Mouse (Mus musculus) testis, adult 2 months (tissue): ENCODE data around the gene Mfrp. TPM values are rescaled to one million over a fixed set of nuclear protein-coding genes. Genes with fewer than 3 reads are reported as not detected.

Source experiments
- H3K27ac ChIP-seq: fragments of 200-500 bp; 2 replicates; pipeline ENCODE4 v1.5.1; 2012; ENCODE audit warnings: low read depth, low read length; ENCODE audit not compliant: control insufficient read depth, insufficient read depth
- H3K27me3 ChIP-seq: fragments of 200-500 bp; 2 replicates; pipeline ENCODE4 v1.6.1; 2012; ENCODE audit warnings: mild to moderate bottlenecking, low read length, moderate library complexity; ENCODE audit not compliant: control insufficient read depth, insufficient read depth
- H3K36me3 ChIP-seq: fragments of 200-500 bp; 2 replicates; pipeline ENCODE4 v1.6.1; 2012; ENCODE audit warnings: mild to moderate bottlenecking, low read length; ENCODE audit not compliant: control insufficient read depth, insufficient read depth
- H3K4me1 ChIP-seq: fragments of 200-500 bp; 2 replicates; pipeline ENCODE4 v1.6.1; 2012; ENCODE audit warnings: low read length; ENCODE audit not compliant: control insufficient read depth, insufficient read depth
- H3K4me3 ChIP-seq: fragments of 200-500 bp; 2 replicates; pipeline ENCODE4 v1.5.1; 2012; ENCODE audit warnings: low read depth, mild to moderate bottlenecking, low read length, moderate library complexity, mixed read lengths; ENCODE audit not compliant: control insufficient read depth
- CTCF ChIP-seq: fragments of 200-500 bp; IDR thresholded peaks from 2 replicates; pipeline ENCODE4 v1.5.1; 2012; ENCODE audit warnings: low read depth, mild to moderate bottlenecking, inconsistent platforms, low read length, moderate library complexity; ENCODE audit not compliant: control insufficient read depth, insufficient read depth, insufficient replicate concordance
- POLR2A ChIP-seq: fragments of 200-500 bp; IDR thresholded peaks from 2 replicates; pipeline ENCODE4 v1.6.1; 2012; ENCODE audit warnings: low read depth, mild to moderate bottlenecking, inconsistent platforms, low read length, moderate library complexity; ENCODE audit not compliant: control insufficient read depth
- polyA plus RNA-seq: library from polyadenylated mRNA; depleted of rRNA; stranded (reverse); fragments of >200 nt; gene quantifications from 2 replicates; pipeline ENCODE4 v1.2.3, GENCODE M21; 2012

Gene Mfrp
- polyA plus RNA-seq, 1 experiment = 1.4 TPM

DNA sequence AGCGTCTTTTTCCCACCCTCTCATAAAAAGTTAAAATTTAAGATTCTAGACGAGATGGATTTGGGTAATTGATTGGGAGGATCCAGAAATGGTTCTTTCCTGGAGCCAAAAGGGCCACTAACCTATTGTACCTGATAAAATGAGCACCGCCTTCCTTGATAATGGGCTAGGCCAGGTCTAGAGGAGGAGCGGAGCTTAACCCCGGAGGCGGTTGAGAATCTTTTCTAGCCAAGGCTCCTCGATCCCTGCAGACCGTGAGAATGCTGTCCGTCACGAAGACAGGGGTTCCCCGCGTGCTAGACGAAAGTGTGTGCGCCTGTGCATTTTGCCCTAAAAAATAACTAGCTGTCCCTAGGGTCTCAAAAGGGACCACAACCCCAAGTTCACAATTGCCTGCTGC, 17.3 kb upstream of the Mfrp start:
- Histone ChIP-seq H3K4me3 (peak overlapping the region; percentile 97), H3K27me3 (no peaks in the 10 kb centered on the region), H3K36me3 (no peaks in the 10 kb centered on the region; the same call in none of the 2 replicates), H3K27ac (peak overlapping the region; percentile 93), H3K4me1 (peaks cover 18% of the 10 kb centered on the region)
- TF ChIP-seq POLR2A = no peak
- no peak for TF ChIP-seq CTCF

DNA sequence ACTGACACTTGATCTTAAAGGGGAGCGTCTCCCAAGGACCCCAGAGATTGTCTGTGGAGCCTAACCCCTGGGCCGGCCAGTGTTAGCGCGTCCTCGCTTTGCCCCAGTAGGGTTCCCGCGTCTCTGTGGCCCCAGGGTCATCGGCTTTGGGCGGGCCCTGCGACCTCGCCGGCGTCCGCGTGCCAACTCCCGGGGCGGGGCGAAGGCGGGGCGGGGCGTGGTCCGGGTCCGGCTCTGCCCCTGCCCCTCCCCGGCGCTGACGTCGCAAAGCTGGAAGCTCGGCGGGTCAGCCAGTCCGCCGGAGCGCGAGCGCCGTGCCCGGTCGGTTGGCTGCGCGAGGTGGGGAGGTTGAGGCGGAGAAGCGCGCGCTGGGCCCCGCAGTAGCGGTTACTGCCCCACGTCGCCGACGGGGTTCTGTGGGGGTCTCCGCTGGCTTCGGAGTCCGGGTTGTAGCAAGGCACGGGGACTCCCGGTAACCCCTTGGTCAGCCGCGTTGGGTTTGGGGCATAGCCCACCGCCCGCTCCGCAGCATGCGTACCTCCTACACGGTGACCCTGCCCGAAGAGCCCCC, 16.8 kb upstream of the Mfrp start:
- no peaks in the 10 kb centered on the region; the same call in none of the 2 replicates for H3K36me3 ChIP-seq
- H3K27ac ChIP-seq = peak overlapping the region; percentile 99
- H3K27me3 ChIP-seq = no peaks in the 10 kb centered on the region
- H3K4me3 ChIP-seq = peak overlapping the region; percentile 97
- H3K4me1 ChIP-seq = peaks cover 17% of the 10 kb centered on the region
- TF ChIP-seq CTCF (no peak), POLR2A (peak; percentile 68)

DNA sequence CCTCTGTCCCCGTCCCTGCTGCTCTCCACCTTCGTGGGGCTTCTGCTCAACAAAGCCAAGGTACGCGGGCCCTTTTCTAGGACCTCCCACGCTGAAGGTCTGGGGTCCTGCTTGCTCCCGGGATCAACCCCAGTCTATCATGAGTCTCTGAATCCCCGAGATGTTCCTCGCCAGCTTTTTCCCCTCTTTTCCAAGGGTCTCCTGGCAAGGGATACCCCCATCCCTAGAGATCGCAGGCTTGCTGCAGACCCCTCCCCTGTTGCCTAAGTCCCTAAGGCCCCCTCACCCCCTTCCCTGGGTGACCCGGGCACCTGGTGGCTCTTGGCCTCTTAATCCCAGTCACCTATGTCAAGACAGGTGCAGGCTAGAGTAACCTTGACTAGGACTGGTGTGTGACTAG, 16.3 kb upstream of the Mfrp start:
- Histone ChIP-seq H3K27ac (peak overlapping the region; percentile 99), H3K27me3 (no peaks in the 10 kb centered on the region), H3K36me3 (no peaks in the 10 kb centered on the region; the same call in none of the 2 replicates), H3K4me1 (peaks cover 16% of the 10 kb centered on the region), H3K4me3 (peak overlapping the region; percentile 97)
- TF ChIP-seq POLR2A = no peak

DNA sequence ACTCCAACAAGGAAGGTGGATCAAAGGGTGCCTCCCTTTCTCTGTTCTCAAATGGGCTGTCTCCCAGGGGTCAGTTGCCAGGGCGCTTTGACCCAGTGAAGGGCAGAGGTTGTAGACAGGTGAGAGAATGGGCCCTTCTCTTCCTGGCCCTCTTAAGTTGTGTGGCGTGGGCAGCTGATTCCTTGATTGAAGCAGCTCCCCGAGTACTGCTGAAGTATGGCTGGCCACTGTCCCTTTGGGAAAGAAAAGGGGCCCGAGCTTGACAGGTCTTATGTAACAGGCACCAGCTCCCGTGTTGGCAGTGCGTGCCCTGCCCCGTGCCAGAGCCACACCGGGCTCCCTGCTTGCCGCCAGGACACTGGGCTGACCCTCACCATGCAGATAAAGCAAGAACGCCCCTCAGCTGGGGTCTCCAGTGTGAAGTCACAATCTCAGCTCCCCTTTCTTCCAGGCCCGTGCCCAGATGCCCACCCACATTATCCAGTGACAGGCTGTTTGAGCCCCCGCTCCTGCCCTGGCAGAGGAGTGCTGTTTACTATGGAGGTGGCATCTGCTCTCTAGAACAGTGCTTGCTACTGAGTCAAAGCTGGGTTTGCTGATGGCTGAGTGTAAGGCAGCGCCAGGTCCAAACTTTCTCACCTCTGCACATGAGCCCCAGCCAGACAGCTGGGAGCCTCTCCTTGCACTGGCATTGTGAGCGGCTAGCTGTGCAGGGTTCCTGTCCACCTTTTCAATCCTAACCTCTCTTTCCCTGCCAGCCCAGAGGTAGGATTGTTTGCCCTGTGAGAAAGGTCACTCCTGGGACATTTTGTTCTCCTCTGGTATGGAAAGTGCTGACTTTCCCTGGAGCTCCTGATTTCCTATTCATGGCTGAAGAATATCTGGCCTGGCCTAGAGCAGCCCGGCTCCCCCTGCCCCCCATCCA, 15.5 kb upstream of the Mfrp start:
- peak overlapping the region; percentile 99 for H3K27ac ChIP-seq
- TF ChIP-seq POLR2A (peak; percentile 52; the same call in 1 of the 2 replicates), CTCF (no peak)
- H3K27me3 ChIP-seq = no peaks in the 10 kb centered on the region
- H3K4me3 ChIP-seq = peak overlapping the region; percentile 97
- peaks cover 17% of the 10 kb centered on the region for H3K4me1 ChIP-seq
- no peaks in the 10 kb centered on the region; the same call in none of the 2 replicates for H3K36me3 ChIP-seq

DNA sequence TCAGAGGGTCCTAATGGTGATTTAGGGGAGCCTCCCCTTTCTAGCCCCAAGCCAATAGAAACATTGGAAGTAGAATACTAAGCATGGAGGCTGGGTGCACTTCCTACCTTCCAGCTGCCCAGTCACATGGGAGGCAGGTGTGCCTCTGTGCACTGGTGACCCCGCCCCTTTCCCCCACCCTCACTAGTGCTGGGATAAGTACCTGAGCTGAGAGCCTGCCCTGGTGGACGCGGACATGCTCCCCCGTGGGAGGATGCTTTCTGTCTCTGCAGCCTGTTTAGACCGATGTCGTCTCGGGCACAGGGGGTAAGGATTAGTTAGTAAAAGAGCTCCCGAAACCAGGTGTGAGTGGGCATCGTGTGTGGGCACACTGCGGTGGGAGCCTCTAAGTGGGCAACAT, 14.6 kb upstream of the Mfrp start:
- Histone ChIP-seq H3K4me3 (peak overlapping the region; percentile 54), H3K27me3 (no peaks in the 10 kb centered on the region), H3K4me1 (peaks cover 18% of the 10 kb centered on the region), H3K27ac (no peak overlapping the region; the same call in 1 of the 2 replicates), H3K36me3 (peaks cover 2% of the 10 kb centered on the region)
- no peak for TF ChIP-seq CTCF
- TF ChIP-seq POLR2A = no peak

DNA sequence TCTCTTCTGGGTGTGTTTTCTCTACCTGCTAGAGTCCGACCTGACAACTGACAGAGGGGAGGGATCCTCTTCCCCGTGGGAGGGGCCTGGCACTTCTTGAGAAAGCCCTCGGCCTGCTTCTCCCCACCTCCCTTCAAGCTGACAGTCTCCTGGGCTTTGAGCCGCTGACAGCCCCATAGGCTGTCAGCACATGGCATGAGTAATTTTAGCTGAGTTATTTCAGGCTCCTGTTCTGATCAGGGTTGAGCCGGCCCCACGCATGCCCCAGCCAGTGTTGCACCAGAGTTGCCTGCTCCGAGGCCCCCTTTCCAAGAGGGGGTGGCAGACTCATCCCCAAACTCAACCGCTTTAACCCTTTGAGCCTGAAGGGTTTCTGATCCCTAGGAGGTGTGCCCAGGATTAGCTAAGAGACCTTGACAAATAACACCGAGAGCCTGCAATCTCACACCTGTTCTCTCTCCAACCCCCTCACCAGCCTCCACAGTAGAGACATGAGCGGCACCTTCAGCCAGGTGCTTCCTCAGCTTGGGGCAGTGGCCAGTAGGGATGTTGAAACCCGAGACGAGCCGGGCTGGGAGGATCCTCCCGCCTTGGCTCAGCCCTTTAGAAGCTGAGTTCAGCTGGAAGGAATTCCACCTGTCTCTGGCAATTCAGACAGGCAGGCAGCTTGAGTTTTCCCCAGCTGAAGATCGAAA, 13.6 kb upstream of the Mfrp start:
- TF ChIP-seq POLR2A = no peak
- TF ChIP-seq CTCF = no peak
- Histone ChIP-seq H3K4me3 (peak overlapping the region; percentile 54), H3K4me1 (peaks cover 18% of the 10 kb centered on the region), H3K36me3 (peaks cover 2% of the 10 kb centered on the region), H3K27ac (peak overlapping the region; percentile 33; the same call in 1 of the 2 replicates), H3K27me3 (no peaks in the 10 kb centered on the region)
